Mouse (Mus musculus): ENCODE measurements around the gene Tnrc18.

Tnrc18 gene

GRCm38 (mm10) chr5:142679065-142679464 is 138.4 kb downstream of the Tnrc18 start:
- DNase-seq: no peak

- no peak for DNase-seq
These were observed 139.3 kb downstream of the Tnrc18 start for GRCm38 (mm10) chr5:142678141-142678571.
